Mouse (Mus musculus): ENCODE measurements around the gene Tuba4a.

Gene Tuba4a

GRCm38 (mm10) chr1:75219531-75219930 lies at the start of gene Tuba4a:
Gene Tuba4a (minus strand): TSS chr1:75219865.
- peak; percentile 78 for DNase-seq

GRCm38 (mm10) chr1:75264091-75264880 lies 44.6 kb upstream of the Tuba4a start, which contains the start of gene Ptprn:
Gene Ptprn (minus strand): TSS chr1:75264502.
- DNase-seq, result peak; percentile 89

GRCm38 (mm10) chr1:75262969-75263951 lies 43.6 kb upstream of the Tuba4a start:
- peak; percentile 61 for DNase-seq

GRCm38 (mm10) chr1:75261278-75261677 lies 41.6 kb upstream of the Tuba4a start:
- DNase-seq, result peak; percentile 44

- no peak for DNase-seq
These were observed 35.9 kb upstream of the Tuba4a start for GRCm38 (mm10) chr1:75255516-75256046.

- peak; percentile 61 for DNase-seq
These were observed 35.0 kb upstream of the Tuba4a start for GRCm38 (mm10) chr1:75254625-75255013.

GRCm38 (mm10) chr1:75253849-75254624 lies 34.4 kb upstream of the Tuba4a start:
- peak; percentile 91 for DNase-seq

- peak; percentile 58 for DNase-seq
These were observed 33.4 kb upstream of the Tuba4a start for GRCm38 (mm10) chr1:75253029-75253428.

- DNase-seq, result peak; percentile 56
These were observed 32.6 kb upstream of the Tuba4a start for GRCm38 (mm10) chr1:75252308-75252707.

GRCm38 (mm10) chr1:75251112-75251970 lies 31.7 kb upstream of the Tuba4a start:
- peak; percentile 90 for DNase-seq

- peak; percentile 80 for DNase-seq
These were observed 30.8 kb upstream of the Tuba4a start for GRCm38 (mm10) chr1:75250498-75250897.

GRCm38 (mm10) chr1:75248041-75248772 lies 28.5 kb upstream of the Tuba4a start:
- DNase-seq, result peak; percentile 66

GRCm38 (mm10) chr1:75247071-75247930 lies 27.6 kb upstream of the Tuba4a start:
- DNase-seq, result peak; percentile 48

GRCm38 (mm10) chr1:75244836-75245235 lies 25.2 kb upstream of the Tuba4a start:
- DNase-seq, result peak; percentile 75

- peak; percentile 34 for DNase-seq
These were observed 24.6 kb upstream of the Tuba4a start for GRCm38 (mm10) chr1:75244175-75244826.

- DNase-seq, result peak; percentile 46
These were observed 23.7 kb upstream of the Tuba4a start for GRCm38 (mm10) chr1:75243411-75243810.

GRCm38 (mm10) chr1:75239591-75239990 lies 19.9 kb upstream of the Tuba4a start:
- DNase-seq, result peak; percentile 67

- peak; percentile 91 for DNase-seq
These were observed 16.7 kb upstream of the Tuba4a start, which contains the start of gene Dnajb2 for GRCm38 (mm10) chr1:75236117-75237050. Gene Dnajb2 (plus strand): TSS chr1:75236406.

Data from cerebellum, adult 9-10 months (tissue).